Mouse (Mus musculus) intestine, embryonic 15.5 days (tissue): ENCODE data around the gene Gm4981. TPM values are rescaled to one million over a fixed set of nuclear protein-coding genes. Genes with fewer than 3 reads are reported as not detected.
"Not testable (repeated sequence)": the region's sequence is repeated elsewhere in the genome, so short reads cannot be mapped to it uniquely, and the experiment has no call there.

ENCODE experiments used
- ATAC-seq: fragments of 200-750 bp; cut with Nextera tagmentation; 2 replicates; pipeline ENCODE4 v1.8.0; 2017; ENCODE audit warnings: moderate TSS enrichment, moderate library complexity
- H3K27ac ChIP-seq: fragments of 300-500 bp; sonication (generic); 2 replicates; pipeline ENCODE4 v1.5.1; 2015; ENCODE audit warnings: mild to moderate bottlenecking, inconsistent platforms
- H3K27me3 ChIP-seq: fragments of 300-500 bp; sonication (generic); replicated peaks from 2 replicates; pipeline ENCODE4 v1.6.1; 2015; ENCODE audit warnings: inconsistent platforms
- H3K36me3 ChIP-seq: fragments of 300-500 bp; sonication (generic); 2 replicates; pipeline ENCODE4 v1.6.1; 2015; ENCODE audit warnings: inconsistent platforms
- H3K4me1 ChIP-seq: fragments of 300-500 bp; sonication (generic); replicated peaks from 2 replicates; pipeline ENCODE4 v1.6.1; 2015; ENCODE audit warnings: inconsistent platforms
- H3K4me2 ChIP-seq: fragments of 300-500 bp; sonication (generic); replicated peaks from 2 replicates; pipeline ENCODE4 v1.6.1; 2015; ENCODE audit warnings: mild to moderate bottlenecking, inconsistent platforms
- H3K4me3 ChIP-seq: fragments of 300-500 bp; sonication (generic); replicated peaks from 2 replicates; pipeline ENCODE4 v1.5.1; 2015; ENCODE audit warnings: inconsistent platforms
- H3K9ac ChIP-seq: fragments of 300-500 bp; sonication (generic); 2 replicates; pipeline ENCODE4 v1.6.1; 2015; ENCODE audit warnings: inconsistent platforms
- H3K9me3 ChIP-seq: fragments of 300-500 bp; sonication (generic); 2 replicates; pipeline ENCODE4 v1.6.1; 2016; ENCODE audit warnings: inconsistent platforms
- WGBS: fragments of 180-500 bp; shearing (Covaris S2); methylation state at CpG from one replicate; pipeline ENCODE4 v1.1.7; 2015; 5-methylcytosine and 5-hydroxymethylcytosine counted together
- polyA plus RNA-seq: library from polyadenylated mRNA; unstranded; fragments of >200 nt; fragmentation: Nextera tagmentation; extraction: Ambion mirVana; gene quantifications from 2 replicates; pipeline ENCODE4 v1.2.1, GENCODE M21; 2015

Gm4981 gene
- not detected in 2 replicates for polyA plus RNA-seq

DNA sequence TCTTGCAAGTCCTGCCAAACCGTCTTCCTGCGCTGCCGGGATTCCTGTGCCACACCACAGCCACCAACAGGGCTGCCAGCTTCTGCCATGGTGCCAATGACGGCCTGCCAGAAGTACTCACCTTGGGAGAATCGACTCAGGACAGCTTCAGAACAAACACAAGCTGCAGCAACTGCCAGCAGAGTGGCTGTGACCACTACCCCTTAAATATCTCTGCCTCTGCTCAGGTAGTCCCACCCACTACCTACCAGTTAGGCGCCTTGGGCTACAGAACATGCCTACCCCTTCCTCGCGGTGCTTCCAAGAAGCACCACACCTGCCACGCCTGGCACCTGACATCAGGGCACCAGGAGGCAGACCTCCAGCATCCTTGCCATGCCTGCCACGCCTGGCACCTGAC lies at the start of gene Gm4981:
Gene Gm4981 (minus strand): TSS at position 89 of the 400 bp plus-strand sequence.
- Histone ChIP-seq H3K27me3 (no peaks in the 10 kb centered on the region), H3K9me3 (peaks cover 10% of the 10 kb centered on the region), H3K4me2 (no peak within 1 kb of the TSS), H3K4me3 (no peak within 1 kb of the TSS), H3K9ac (no peak within 1 kb of the TSS), H3K36me3 (no peaks in the 10 kb centered on the region), H3K4me1 (no peaks in the 10 kb centered on the region), H3K27ac (no peak within 1 kb of the TSS)
- no peak for ATAC-seq
- WGBS: 89% methylated on average over 10 of the region's 10 CpGs

DNA sequence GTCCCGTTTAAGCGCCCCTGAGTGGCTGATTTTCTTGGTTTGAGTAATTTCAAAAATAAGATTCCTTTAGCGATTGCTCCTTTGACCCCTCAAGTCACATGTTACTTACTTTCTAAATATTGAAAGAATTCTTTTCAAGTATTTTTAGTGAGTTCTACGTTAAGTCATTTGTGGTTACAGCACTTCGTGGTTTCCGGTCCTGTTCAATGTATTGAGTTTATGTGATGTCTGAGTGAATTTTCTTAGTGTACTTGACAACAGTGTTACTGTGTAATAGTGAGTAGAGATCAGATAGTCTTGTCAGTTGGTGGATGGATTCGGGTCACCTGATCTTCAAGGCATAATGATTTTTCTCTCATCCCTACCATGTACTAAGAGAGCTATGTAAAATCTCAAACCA lies 45.7 kb upstream of the Gm4981 start:
- WGBS: 92% methylated on average over 7 of the region's 7 CpGs
- no peaks in the 10 kb centered on the region for H3K4me1 ChIP-seq
- no peak for ATAC-seq
- H3K4me2 ChIP-seq: no peak overlapping the region
- H3K9me3 ChIP-seq: no peaks in the 10 kb centered on the region
- H3K4me3 ChIP-seq: no peak overlapping the region
- H3K27ac ChIP-seq: no peak overlapping the region
- no peak overlapping the region for H3K9ac ChIP-seq
- no peaks in the 10 kb centered on the region for H3K27me3 ChIP-seq
- H3K36me3 ChIP-seq: peaks cover 8% of the 10 kb centered on the region; the same call in 1 of the 2 replicates

DNA sequence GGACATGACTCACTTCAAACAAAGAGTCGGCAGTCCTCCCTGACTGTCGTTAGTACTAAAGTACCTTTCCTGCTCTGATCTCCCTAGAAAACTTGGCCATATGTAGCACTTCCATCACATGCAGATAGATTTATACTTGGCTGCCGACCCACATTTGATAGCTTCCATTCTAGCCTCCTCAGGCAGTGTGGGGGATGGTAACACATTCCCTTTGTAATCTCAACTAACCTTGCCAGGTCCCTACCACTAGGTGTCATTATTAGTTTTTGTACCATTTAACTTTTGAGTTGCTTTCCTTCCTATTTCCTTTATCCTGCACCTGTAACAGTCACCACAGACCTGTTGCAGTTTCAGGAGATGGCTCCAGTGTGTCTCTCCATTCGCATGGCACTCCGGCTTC lies 22.0 kb upstream of the Gm4981 start:
- H3K4me3 ChIP-seq: no peak overlapping the region
- no peak overlapping the region for H3K9ac ChIP-seq
- ATAC-seq: no peak
- H3K27ac ChIP-seq: no peak overlapping the region
- H3K9me3 ChIP-seq: no peaks in the 10 kb centered on the region
- no peaks in the 10 kb centered on the region for H3K4me1 ChIP-seq
- H3K27me3 ChIP-seq: no peaks in the 10 kb centered on the region
- H3K36me3 ChIP-seq: peaks cover 8% of the 10 kb centered on the region; the same call in 1 of the 2 replicates
- no peak overlapping the region for H3K4me2 ChIP-seq
- WGBS: 61% methylated on average over 5 of the region's 5 CpGs

DNA sequence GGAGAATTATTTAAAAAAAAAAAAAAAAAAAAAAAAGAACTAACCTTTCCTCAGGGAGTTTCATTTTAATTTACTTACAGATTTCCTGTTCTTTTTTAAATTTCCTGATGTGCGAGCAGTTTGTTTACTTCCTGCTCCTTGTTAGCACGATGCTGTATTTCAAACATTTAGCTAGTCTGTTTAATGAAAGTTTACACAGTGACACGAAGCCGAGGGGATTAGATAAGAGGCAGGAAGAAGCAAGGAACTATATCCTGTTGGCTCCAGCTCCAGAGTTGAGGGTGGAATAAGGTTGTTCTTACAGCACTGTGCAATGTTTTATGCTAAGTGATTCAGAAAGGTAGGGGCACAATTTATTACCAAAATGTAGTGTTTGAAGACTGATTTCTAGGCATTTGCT lies 19.5 kb upstream of the Gm4981 start:
- peak overlapping the region; percentile 95 for H3K4me3 ChIP-seq
- 0 out of 2 replicates have a peak, but pooled peaks cover 2% of the 10 kb centered on the region for H3K36me3 ChIP-seq
- H3K9ac ChIP-seq: peak overlapping the region; percentile 84
- no peak for ATAC-seq
- WGBS: under 1% methylated on average over 4 of the region's 4 CpGs
- peak overlapping the region; percentile 74 for H3K27ac ChIP-seq
- no peaks in the 10 kb centered on the region for H3K27me3 ChIP-seq
- peak overlapping the region; percentile 49 for H3K4me2 ChIP-seq
- no peaks in the 10 kb centered on the region for H3K9me3 ChIP-seq
- no peaks in the 10 kb centered on the region for H3K4me1 ChIP-seq

DNA sequence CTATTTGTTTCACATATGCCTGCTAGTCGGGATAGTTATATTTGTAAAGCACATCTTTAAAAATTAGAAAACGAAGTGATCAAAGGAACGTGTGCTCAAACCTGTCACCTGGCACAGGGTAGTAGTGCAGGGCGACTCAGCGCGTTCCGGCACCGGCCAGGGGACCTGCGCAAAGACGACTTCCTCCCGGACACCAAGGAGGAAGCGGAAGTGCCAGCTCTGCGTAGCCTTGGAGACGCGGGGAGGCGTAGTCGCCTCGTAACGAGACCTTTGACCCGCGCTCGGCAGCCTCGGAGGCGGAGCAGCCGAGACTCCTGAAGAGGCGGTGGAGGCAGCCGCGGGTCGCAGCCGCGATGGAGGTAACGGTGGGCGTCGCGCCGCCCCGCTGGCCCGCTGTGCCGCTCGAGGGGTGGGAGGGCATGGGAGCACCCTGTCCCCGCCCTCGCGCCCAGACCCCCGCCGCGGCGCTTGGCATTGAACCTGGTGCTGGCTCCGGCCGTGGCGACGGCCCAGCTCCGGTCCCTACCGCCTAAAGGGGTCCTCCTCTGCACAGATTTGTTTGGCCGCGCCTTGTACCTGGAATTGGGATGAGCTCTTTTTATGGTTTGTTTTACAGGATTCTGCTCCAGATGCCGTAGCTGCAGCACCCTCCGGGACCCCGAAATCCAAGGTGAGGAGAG lies 18.9 kb upstream of the Gm4981 start, which contains the start of gene Gcc2:
Gene Gcc2 (plus strand): TSS at position 285 of the 680 bp plus-strand sequence.
- Histone ChIP-seq H3K27ac (peak within 1 kb of the TSS; percentile 74), H3K9me3 (no peaks in the 10 kb centered on the region), H3K4me1 (no peaks in the 10 kb centered on the region), H3K4me3 (peak within 1 kb of the TSS; percentile 95), H3K9ac (peak within 1 kb of the TSS; percentile 84), H3K27me3 (no peaks in the 10 kb centered on the region), H3K36me3 (0 out of 2 replicates have a peak, but pooled peaks cover 2% of the 10 kb centered on the region), H3K4me2 (peak within 1 kb of the TSS; percentile 49)
- ATAC-seq: peak; percentile 98
- under 1% methylated on average over 58 of the region's 58 CpGs for WGBS

DNA sequence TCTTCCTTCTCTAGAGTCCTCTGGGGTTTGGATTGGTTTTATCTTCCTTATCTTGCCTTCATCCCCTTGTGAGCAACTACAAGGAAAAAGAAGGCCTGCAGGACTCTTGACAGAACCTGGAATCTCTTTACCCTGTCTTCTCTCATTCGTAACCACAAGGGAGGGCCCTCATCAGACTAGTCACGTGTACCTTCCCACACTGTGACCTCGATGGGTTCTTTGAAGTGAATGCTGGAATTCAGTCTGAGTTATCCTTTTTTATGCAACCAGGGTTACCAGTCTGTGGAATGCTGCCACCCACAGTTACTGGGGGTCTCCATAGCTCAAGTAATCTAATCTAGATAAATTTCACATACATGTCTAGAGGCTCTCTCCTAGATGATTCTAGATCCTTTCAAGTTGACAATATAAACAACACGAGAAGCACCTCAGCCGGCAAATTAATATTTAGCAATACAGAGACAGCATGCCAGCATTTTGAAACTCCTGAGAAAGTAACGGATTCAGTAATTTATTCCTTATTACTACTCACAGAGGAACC lies 18.2 kb upstream of the Gm4981 start:
- Histone ChIP-seq H3K9me3 (no peaks in the 10 kb centered on the region), H3K36me3 (no peaks in the 10 kb centered on the region)

DNA sequence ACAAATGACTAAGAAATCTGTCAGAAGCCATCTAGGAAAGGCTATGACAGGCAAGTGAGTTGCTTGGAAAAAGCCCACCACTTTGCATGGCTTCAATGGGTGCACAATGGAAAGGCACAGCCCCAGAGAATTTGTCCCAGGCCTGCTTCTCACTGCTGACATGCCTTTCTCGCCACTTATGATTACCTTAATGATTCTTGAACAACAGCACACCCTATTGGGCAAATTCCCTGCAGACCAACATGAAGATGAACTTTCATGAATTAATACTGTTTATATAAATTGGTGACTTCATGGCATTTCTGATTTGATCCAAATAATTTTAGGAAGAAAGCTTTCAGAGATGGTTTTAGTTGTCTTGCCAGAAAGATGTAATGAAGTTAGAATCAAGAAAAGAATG lies 13.0 kb upstream of the Gm4981 start:
- no peak overlapping the region for H3K9ac ChIP-seq
- H3K4me1 ChIP-seq: no peaks in the 10 kb centered on the region
- WGBS: 35% methylated on average over 1 of the region's 1 CpGs
- H3K27ac ChIP-seq: no peak overlapping the region
- no peak for ATAC-seq
- no peak overlapping the region for H3K4me2 ChIP-seq
- H3K9me3 ChIP-seq: no peaks in the 10 kb centered on the region
- H3K36me3 ChIP-seq: no peaks in the 10 kb centered on the region
- no peaks in the 10 kb centered on the region for H3K27me3 ChIP-seq
- H3K4me3 ChIP-seq: no peak overlapping the region

More for the DNA sequence above, 18.2 kb upstream of the Gm4981 start:
- H3K4me2 ChIP-seq: peak overlapping the region; percentile 49
- ATAC-seq: peak; percentile 11
- no peaks in the 10 kb centered on the region for H3K4me1 ChIP-seq
- no peak overlapping the region for H3K27ac ChIP-seq
- peak overlapping the region; percentile 95 for H3K4me3 ChIP-seq
- 29% methylated on average over 6 of the region's 6 CpGs for WGBS
- H3K9ac ChIP-seq: peak overlapping the region; percentile 84; the same call in 1 of the 2 replicates
- no peaks in the 10 kb centered on the region for H3K27me3 ChIP-seq

DNA sequence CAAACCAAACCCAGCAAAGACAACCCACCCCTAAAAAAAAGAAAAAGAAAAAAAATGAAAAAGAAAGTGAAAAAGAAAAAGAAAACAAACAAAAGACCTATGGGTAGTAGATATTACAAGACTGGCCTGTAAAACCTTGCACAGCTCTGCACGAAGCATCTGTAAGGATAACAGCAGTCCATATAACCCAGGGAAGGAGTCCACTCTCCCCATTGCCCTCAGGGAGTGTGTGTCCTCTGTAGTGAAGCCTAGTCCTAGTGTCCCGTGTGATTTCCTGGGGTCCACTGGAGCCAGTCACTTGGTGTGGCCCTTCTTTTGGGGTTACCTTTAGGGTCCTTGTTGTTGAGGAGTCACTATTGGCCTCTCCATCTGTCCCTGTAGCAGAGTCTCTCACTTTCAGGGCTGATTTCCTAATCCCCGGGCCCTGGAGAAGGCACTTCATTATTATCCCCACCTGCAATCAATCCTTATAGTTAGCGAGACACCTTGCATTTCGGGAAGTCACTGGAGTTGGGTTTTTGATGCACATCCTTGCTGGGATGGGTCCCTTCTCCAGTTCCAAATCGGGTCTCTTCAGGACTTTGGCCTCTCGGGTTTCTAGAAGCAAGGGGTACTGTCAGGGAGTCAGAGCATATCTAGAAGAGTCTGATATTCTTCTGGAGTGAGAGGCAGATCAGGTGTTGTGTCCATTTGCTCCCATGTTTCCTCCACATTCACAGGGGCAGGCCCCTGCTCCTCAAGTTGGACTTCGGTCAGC lies 2.7 kb upstream of the Gm4981 start:
- 79% methylated on average over 8 of the region's 8 CpGs for WGBS
- H3K27ac ChIP-seq, H3K4me2 ChIP-seq, H3K9me3 ChIP-seq, H3K27me3 ChIP-seq, H3K4me1 ChIP-seq, H3K9ac ChIP-seq, H3K4me3 ChIP-seq, H3K36me3 ChIP-seq: not testable (repeated sequence)
- ATAC-seq: peak; percentile 82

DNA sequence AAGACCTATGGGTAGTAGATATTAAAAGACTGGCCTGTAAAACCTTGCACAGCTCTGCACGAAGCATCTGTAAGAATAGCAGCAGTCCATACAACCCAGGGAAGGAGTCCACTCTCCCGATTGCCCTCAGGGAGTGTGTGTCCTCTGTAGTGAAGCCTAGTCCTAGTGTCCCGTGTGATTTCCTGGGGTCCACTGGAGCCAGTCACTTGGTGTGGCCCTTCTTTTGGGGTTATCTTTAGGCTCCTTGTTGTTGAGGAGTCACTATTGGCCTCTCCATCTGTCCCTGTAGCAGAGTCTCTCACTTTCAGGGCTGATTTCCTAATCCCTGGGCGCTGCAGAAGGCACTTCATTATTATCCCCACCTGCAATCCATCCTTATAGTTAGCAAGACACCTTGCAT lies 1.5 kb downstream of the Gm4981 start:
- peaks cover 14% of the 10 kb centered on the region for H3K9me3 ChIP-seq
- WGBS: 78% methylated on average over 4 of the region's 4 CpGs
- not testable (repeated sequence) for H3K4me3 ChIP-seq, H3K9ac ChIP-seq, H3K4me2 ChIP-seq, ATAC-seq, H3K27ac ChIP-seq, H3K36me3 ChIP-seq, H3K27me3 ChIP-seq, H3K4me1 ChIP-seq

DNA sequence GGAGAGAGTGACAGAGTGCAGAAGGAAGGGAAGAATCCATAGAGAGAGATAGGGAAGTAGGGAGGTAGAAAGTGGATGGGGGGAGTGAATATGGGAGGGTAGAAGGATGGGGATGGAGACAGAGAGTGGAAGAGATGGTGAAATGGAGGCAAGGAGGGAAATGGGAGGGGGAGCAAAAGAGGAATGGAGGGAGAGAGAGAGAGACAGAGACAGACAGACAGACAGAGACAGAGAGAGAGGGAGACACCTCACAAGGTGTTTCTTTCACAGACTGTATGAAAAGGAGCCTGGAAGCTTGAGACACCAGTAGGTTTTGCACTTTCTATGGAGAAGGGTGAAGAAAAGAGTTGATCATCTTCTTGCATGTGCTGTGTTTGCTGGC lies 2.8 kb downstream of the Gm4981 start:
- not testable (repeated sequence) for H3K36me3 ChIP-seq, ATAC-seq, H3K4me2 ChIP-seq, H3K4me1 ChIP-seq, H3K4me3 ChIP-seq, H3K9ac ChIP-seq, H3K27me3 ChIP-seq, H3K27ac ChIP-seq
- peaks cover 14% of the 10 kb centered on the region for H3K9me3 ChIP-seq

DNA sequence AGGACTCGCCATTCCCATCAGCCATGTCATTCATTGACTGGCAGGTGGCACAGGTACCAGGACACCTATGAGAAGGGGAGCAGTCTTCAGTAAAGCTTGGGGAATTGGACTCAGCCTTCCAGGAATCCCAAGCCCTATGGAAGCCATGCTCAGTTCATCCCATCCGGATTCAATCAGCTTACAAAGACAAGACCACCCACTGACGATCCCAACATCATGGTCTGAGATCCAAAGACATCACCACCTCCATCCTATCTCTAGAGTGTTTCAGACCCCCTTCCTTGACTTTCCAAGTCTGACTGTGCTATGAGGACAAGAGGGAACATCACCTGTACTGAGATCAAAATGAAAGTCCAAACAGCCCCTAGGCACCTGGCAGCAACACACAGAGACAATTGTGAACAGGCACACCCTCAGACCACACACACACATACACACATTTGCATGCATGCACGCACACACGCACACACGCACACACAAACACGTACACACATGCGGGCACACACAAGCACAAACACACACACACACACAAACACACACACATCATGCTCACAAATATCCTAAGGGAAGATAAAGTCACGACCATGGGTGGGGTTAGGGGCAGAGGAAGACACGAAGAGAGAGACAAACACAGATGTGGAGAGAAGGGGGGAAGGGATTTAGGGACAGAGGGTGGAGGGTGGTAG lies 3.3 kb downstream of the Gm4981 start:
- not testable (repeated sequence) for H3K4me1 ChIP-seq, H3K36me3 ChIP-seq, H3K27me3 ChIP-seq, H3K27ac ChIP-seq, H3K4me2 ChIP-seq, H3K4me3 ChIP-seq, H3K9ac ChIP-seq
- WGBS: 78% methylated on average over 10 of the region's 10 CpGs
- peak; percentile 48 for ATAC-seq
- peaks cover 14% of the 10 kb centered on the region for H3K9me3 ChIP-seq

DNA sequence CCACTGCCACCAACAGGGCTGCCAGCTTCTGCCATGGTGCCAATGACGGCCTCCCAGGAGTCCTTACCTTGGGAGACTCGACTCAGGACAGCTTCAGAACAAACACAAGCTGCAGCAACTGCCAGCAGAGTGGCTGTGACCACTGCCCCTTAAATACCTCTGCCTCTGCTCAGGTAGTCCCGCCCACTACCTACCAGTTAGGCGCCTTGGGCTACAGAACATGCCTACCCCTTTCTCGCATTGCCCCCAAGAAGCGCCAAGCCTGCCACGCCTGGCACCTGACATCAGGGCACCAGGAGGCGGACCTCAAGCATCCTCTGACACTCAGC lies 3.9 kb downstream of the Gm4981 start, which contains the start of gene Duxf3:
Gene Duxf3 (minus strand): TSS at position 35 of the 329 bp plus-strand sequence.
- H3K27ac ChIP-seq, H3K27me3 ChIP-seq, H3K4me2 ChIP-seq, H3K4me3 ChIP-seq, H3K9ac ChIP-seq, H3K36me3 ChIP-seq, H3K4me1 ChIP-seq: not testable (repeated sequence)
- peaks cover 14% of the 10 kb centered on the region for H3K9me3 ChIP-seq
- peak; percentile 63 for ATAC-seq
- WGBS: 87% methylated on average over 7 of the region's 8 CpGs
